ENCODE assay signal across 8 mouse cellular contexts in the genomic region with DNA sequence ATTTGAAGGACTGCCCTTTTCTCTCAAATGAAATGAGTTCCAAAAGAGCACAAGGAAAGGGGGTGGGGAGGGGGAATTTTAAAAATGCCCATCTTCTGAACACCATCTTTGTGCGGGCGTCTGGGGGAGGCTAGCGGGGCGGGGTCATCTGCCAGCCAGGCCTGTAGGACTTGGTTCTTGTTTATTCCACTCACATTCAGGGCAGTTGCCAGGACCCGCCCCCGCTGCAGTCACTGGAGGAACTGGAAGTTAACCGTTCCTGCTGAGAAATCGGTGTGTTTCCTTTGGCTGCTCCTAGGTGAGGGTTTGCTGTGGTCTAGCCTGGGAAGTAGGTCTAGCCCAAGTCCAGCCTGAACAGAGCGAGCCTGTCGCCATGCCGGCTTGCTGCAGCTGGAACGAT. TPM values are rescaled to one million over a fixed set of nuclear protein-coding genes. Genes with fewer than 3 reads are reported as not detected.
DNase-seq lines count a peak whose midpoint lies in the region; ATAC-seq and TF ChIP-seq lines count a peak whose summit lies in the region.
"Had no signal": no experiment of that assay in that cellular context is flagged by ENCODE, and none has a peak within 500 bp of the region (broad histone marks: within the 10 kb centered on the region; RNA-seq: fewer than 3 reads in every experiment).

P2rx7 (plus strand) TSS at position 211 of the 400 bp plus-strand sequence.

- no peak within 1 kb of the TSS for H3K27ac ChIP-seq in ES-Bruce4 (ENCODE audit: insufficient read depth, low read length)
- H3K27ac ChIP-seq in hindbrain, embryonic 11.5 days (ENCODE audit: low read depth, low read length), result 0 out of 2 replicates have a peak within 1 kb of the TSS, but pooled peaks have one; percentile 42
- H3K27ac ChIP-seq in midbrain, embryonic 13.5 days, result peak within 1 kb of the TSS; percentile 12; the same call in 1 of the 2 replicates
- H3K27ac ChIP-seq in stomach, embryonic 15.5 days, result peak within 1 kb of the TSS; percentile 40; the same call in 1 of the 2 replicates

- no peak for TF ChIP-seq EP300 in ES-Bruce4 (IDR thresholded peaks at IDR 0.05; ENCODE audit: insufficient read depth, low read depth, low read length)

- no peak for TF ChIP-seq POLR2A in ES-Bruce4 (IDR thresholded peaks at IDR 0.05; ENCODE audit: insufficient read depth, low read length)

- H3K4me2 ChIP-seq in hindbrain, embryonic 11.5 days (replicated peaks; ENCODE audit: low read depth, low read length), result 0 out of 2 replicates have a peak within 1 kb of the TSS, but pooled peaks have one; percentile 11
- H3K4me2 ChIP-seq in midbrain, embryonic 13.5 days (replicated peaks), result 0 out of 2 replicates have a peak within 1 kb of the TSS, but pooled peaks have one; percentile 19
- H3K4me2 ChIP-seq in stomach, embryonic 15.5 days, result peak within 1 kb of the TSS; percentile 16

- H3K4me1 ChIP-seq in ES-Bruce4 (ENCODE audit: control insufficient read depth, insufficient read depth, low read length), result no peaks in the 10 kb centered on the region
- H3K4me1 ChIP-seq in hindbrain, embryonic 11.5 days (replicated peaks; ENCODE audit: control insufficient read depth, insufficient read depth, low read length), result no peaks in the 10 kb centered on the region
- H3K4me1 ChIP-seq in midbrain, embryonic 13.5 days (replicated peaks), result peaks cover 9% of the 10 kb centered on the region
- no peaks in the 10 kb centered on the region for H3K4me1 ChIP-seq in stomach, embryonic 15.5 days

- 65% methylated on average over 12 of the region's 12 CpGs for WGBS in hindbrain, embryonic 11.5 days
- 71% methylated on average over 12 of the region's 12 CpGs for WGBS in midbrain, embryonic 13.5 days
- 53% methylated on average over 12 of the region's 12 CpGs for WGBS in stomach, embryonic 15.5 days

- peak; percentile 49 to 59 for DNase-seq in B cell, adult 2 months
- DNase-seq in fibroblast of lung, adult 2 months (ENCODE audit: low read depth), result peak; percentile 77
- DNase-seq in hindbrain, embryonic 11.5 days (ENCODE audit: low spot score), result peak; percentile 49
- peak; percentile 62 to 89 for DNase-seq in left cerebral cortex, postnatal 10 days (ENCODE audit: extremely low spot score in 1 of 2, low spot score in 2 of 2)

- no peak for TF ChIP-seq CTCF in ES-Bruce4 (IDR thresholded peaks at IDR 0.05; ENCODE audit: low read depth, low read length)

- H3K4me3 ChIP-seq in ES-Bruce4 (ENCODE audit: low read depth, low read length), result peak within 1 kb of the TSS; percentile 24
- no peak within 1 kb of the TSS for H3K4me3 ChIP-seq in hindbrain, embryonic 11.5 days (ENCODE audit: low read depth, low read length)
- no peak within 1 kb of the TSS for H3K4me3 ChIP-seq in midbrain, embryonic 13.5 days (replicated peaks)
- peak within 1 kb of the TSS; percentile 5; the same call in 1 of the 2 replicates for H3K4me3 ChIP-seq in stomach, embryonic 15.5 days (replicated peaks)
- H3K4me3 ChIP-seq: erythroblast, embryonic 14.5 days had no signal

- intact Hi-C loops in left cerebral cortex, postnatal 10 days (cut with DNase I), result no loop called here

- no peaks in the 10 kb centered on the region for H3K9me3 ChIP-seq in ES-Bruce4 (replicated peaks; ENCODE audit: control insufficient read depth, insufficient read depth, low read length, poor library complexity, severe bottlenecking)
- no peaks in the 10 kb centered on the region for H3K9me3 ChIP-seq in hindbrain, embryonic 11.5 days (ENCODE audit: control insufficient read depth, low read length)
- no peaks in the 10 kb centered on the region for H3K9me3 ChIP-seq in midbrain, embryonic 13.5 days
- no peaks in the 10 kb centered on the region for H3K9me3 ChIP-seq in stomach, embryonic 15.5 days

- H3K27me3 ChIP-seq in ES-Bruce4 (ENCODE audit: control insufficient read depth, insufficient read depth, low read length, poor library complexity, severe bottlenecking), result no peaks in the 10 kb centered on the region
- no peaks in the 10 kb centered on the region for H3K27me3 ChIP-seq in hindbrain, embryonic 11.5 days (ENCODE audit: control insufficient read depth, insufficient read depth, low read length)
- H3K27me3 ChIP-seq in midbrain, embryonic 13.5 days, result no peaks in the 10 kb centered on the region
- H3K27me3 ChIP-seq in stomach, embryonic 15.5 days (replicated peaks), result no peaks in the 10 kb centered on the region

- peak within 1 kb of the TSS; percentile 16; the same call in 1 of the 2 replicates for H3K9ac ChIP-seq in ES-Bruce4 (ENCODE audit: low read depth, poor library complexity, severe bottlenecking)
- H3K9ac ChIP-seq in hindbrain, embryonic 11.5 days (ENCODE audit: low read depth, low read length), result no peak within 1 kb of the TSS
- H3K9ac ChIP-seq in midbrain, embryonic 13.5 days (replicated peaks), result no peak within 1 kb of the TSS
- H3K9ac ChIP-seq in stomach, embryonic 15.5 days, result no peak within 1 kb of the TSS

- ATAC-seq in hindbrain, embryonic 11.5 days (ENCODE audit: low FRiP score), result no peak
- no peak for ATAC-seq in midbrain, embryonic 13.5 days
- ATAC-seq in stomach, embryonic 15.5 days (ENCODE audit: insufficient read depth, low FRiP score, low read depth), result 0 out of 2 replicates have a peak, but pooled peaks have one; percentile 39

- H3K36me3 ChIP-seq in ES-Bruce4 (ENCODE audit: control insufficient read depth, insufficient read depth, low read length, poor library complexity, severe bottlenecking), result no peaks in the 10 kb centered on the region
- H3K36me3 ChIP-seq in hindbrain, embryonic 11.5 days (ENCODE audit: control insufficient read depth, insufficient read depth, low read length), result no peaks in the 10 kb centered on the region
- H3K36me3 ChIP-seq in midbrain, embryonic 13.5 days, result no peaks in the 10 kb centered on the region
- H3K36me3 ChIP-seq in stomach, embryonic 15.5 days, result no peaks in the 10 kb centered on the region

RNA-seq across cellular contexts. Expression of gene P2rx7, which starts in this region (rescaled TPM):
- polyA plus RNA-seq in ES-Bruce4 (2011; ENCODE audit: insufficient read depth, insufficient read length, low read depth, missing spikeins), result 2.7 and 3.5 TPM in 2 replicates
- 3.4 and 3.5 TPM in 2 replicates for polyA plus RNA-seq in hindbrain, embryonic 11.5 days (2014; fragmentation: Nextera tagmentation; extraction: Ambion mirVana)
- 1 to 10 TPM; 6.3 to 6.5 TPM for total RNA-seq in left cerebral cortex, postnatal 10 days (2021)
- polyA plus RNA-seq in midbrain, embryonic 13.5 days (2015; fragmentation: Nextera tagmentation; extraction: Ambion mirVana), result 2.3 and 2.7 TPM in 2 replicates
- 2.7 and 3.4 TPM in 2 replicates for polyA plus RNA-seq in stomach, embryonic 15.5 days (2015; fragmentation: Nextera tagmentation; extraction: Ambion mirVana)
- polyA plus RNA-seq: erythroblast, embryonic 14.5 days had no signal

Comparison
In these comparisons a context has a peak if more than half of its experiments do, and no peak if none do; other contexts are left out.
1. H3K4me3 ChIP-seq: peak in ES-Bruce4 (single experiment) and stomach, embryonic 15.5 days (single experiment); none in hindbrain, embryonic 11.5 days (single experiment) and midbrain, embryonic 13.5 days (single experiment).
2. Peak in every context shown above with its lines, with median percentiles within 50 percentile points of each other: DNase-seq and H3K4me2 ChIP-seq.